Mouse (Mus musculus) urinary bladder, postnatal 4 days (tissue): Measurements from ENCODE around the gene Sdccag8.
A peak's percentile ranks its signal among the peaks of the same experiment; 100 is the strongest.

Experiments used
- DNase-seq, 2 experiments: peaks; one replicate each; pipeline ENCODE4 v3.0.0; 2021 to 2022; ENCODE audit warnings: low spot score in 2 of 2

Sdccag8 gene

DNA sequence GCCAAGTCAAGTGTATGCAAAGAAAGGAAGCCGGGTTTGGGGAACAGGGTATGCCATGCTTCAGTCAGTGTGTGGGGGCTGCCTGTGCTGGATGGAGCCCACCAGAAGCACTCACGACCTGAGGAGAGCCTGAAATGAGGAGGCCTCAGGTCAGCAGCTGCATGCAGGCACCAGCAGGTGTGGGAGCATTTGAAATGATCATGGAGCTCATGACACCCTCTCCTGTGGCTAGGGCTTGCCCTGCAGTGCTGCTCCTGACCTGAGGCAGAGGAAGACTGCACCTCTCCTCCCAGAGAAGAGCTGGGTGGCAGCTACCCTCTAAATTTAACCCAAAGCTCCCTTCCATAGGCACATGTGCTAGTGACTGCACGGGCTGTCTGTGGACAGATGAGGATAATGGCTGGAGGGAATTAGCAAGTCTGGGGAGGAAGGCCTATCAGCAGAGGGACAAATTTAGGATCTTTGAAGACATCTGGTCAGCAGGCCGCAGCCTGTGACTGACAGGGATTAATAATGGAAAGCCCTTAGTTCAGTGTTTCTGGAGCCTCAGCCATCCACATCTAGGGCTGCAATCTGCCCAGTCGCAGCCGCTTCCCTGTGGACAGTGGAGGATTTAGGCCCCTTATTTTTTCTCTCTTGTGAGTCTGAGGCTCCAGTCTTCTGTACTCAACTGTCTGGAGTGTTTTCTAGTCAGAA is 196.3 kb downstream of the Sdccag8 start:
- DNase-seq, result no peak

DNA sequence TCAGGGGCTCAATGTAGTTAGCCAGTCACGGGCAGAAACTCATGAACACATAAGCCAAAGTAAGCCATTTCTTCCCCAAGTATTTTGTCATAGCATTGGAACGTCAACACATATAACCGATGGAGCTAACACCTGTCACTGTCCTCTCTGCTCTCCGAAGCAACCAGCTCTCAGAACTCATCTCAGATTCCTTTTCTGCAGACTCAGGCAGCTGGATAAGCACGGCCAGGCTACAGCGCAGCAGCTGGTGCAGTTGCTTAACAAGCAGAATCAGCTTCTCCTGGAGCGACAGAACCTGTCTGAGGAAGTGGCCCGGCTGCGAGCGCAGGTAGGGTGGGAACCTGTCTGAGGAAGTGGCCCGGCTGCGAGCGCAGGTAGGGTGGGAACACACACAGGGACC is 197.2 kb downstream of the Sdccag8 start:
- DNase-seq, result no peak

DNA sequence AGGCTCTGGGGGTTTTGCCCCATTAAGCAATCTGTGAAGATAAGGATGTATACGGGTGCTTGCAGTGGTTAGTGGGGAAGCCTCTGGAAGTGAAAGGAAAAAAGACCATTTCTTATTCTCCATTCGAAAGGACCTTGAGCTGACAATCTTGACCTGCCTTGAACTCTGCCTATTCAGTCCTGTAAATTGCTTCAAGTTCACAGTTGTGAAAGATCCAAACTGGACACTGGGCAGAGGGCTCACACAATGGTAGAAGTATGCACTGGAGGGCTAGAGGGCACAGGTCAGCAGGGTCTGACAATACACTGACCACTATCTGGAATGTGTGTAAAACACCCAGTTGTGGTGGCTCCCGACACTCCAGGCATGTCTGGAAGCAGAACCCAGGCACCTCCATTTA is 198.3 kb downstream of the Sdccag8 start:
- DNase-seq, result peak in 1 of 2 experiments; percentile 14

- DNase-seq, result peak in 1 of 2 experiments; percentile 34
Observed at GRCm38 (mm10) chr1:177013313-177013712, 198.9 kb downstream of the Sdccag8 start.

GRCm38 (mm10) chr1:177013776-177014175 is 199.3 kb downstream of the Sdccag8 start:
- DNase-seq, result no peak

DNA sequence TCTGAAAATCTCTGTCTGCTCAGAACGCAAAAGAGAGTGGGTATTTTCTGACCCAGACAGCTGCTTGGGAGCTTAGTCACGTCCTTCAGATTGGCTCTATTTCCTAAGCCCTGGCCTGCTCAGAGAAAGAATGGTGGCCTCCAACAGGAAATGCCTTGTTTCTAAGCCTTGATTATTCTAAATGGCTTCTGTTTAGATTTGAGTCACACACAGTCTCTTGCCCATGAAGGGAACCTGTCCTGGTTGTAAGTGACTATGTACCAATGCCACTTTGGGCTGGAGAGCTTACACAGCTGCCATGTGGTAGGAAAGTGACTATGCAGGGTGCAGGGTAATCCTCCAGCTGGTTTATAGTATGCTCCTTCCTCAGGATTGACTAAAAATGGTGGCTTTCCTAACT is 199.9 kb downstream of the Sdccag8 start:
- DNase-seq, result peak in 1 of 2 experiments; percentile 26

DNA sequence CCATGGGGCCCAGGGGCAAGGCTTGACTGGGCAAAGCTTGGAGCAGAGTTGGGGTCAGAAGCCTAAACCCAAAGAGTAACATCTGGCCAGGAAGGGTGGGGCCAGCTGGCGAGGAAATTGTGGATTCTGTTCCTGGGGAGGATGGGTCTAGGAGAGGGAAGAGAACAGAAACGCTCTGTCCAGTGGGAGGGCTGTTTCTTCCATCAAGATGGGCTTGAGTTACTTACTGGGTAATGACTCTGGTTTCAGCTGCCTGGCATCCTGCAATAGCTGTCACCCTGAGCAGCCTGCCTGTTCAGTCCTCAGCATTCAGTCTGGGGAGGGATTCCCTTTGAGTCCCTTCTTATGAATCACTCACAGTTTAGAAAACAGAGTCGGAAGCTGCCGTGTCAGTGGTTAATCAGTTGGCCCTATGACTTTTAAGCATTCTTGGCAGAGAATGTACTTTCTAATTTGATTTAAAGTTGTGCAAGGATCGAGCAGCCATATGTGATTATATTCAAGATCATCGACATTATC is 200.5 kb downstream of the Sdccag8 start:
- peak in 1 of 2 experiments; percentile 55 for DNase-seq

DNA sequence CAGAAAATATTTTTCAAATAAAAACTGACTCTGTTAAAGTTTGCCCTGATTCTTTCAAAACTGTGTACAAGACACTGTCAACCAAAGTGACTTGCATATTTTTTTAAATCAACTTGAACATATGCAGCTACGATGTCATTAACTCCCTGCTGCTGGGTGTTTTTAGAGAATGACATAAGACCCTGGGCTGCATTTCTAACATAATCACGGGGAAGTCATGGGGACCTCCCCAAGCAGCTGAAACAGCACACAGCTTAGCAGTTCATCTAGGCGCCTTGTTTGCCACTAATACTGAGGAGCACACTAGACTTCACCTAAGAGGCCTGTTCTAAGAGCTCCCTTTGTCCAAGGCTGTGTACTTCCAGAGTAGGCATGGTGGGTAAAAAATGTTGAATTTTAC is 201.5 kb downstream of the Sdccag8 start:
- DNase-seq, result no peak

- DNase-seq, result peak in 1 of 2 experiments; percentile 28
Observed at GRCm38 (mm10) chr1:177016729-177017128, 202.3 kb downstream of the Sdccag8 start.

DNA sequence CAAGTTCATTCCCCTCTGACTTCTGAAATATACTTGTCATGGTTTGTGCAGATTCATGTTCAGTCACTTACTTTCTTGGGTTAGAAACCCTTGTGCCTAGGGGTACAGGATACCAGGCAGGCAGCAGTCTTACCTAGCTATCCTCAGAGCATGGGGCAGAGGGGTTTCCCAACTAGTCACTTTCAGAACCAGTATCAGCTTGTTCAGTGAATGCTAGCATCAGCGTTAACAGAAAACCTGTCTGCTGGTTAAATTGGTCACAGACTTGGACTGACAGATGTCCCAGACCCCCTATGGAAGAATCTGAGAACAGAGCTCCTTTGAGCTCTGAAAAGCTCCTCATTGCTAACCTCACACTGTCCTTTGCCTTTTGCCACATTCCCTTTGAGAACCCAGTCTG is 204.3 kb downstream of the Sdccag8 start:
- no peak for DNase-seq

DNA sequence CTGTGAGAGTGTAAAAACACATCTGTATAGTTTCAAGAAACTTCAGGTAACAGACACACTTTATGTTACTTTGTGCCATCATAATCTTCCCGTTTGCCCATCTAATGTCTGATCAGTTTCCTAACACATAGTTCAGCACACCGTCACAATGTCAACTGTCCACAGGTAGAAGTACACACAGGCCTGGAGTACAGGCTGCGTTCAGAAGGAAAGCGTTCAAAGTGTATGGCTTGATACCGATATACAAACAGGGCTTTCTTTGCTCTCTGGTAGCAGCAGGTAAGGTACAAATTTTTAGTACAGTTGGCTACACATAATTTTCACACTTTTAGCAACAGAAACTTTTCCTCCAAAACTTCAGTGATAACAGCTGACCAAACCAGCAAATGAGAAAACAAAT is 205.2 kb downstream of the Sdccag8 start:
- no peak for DNase-seq

DNA sequence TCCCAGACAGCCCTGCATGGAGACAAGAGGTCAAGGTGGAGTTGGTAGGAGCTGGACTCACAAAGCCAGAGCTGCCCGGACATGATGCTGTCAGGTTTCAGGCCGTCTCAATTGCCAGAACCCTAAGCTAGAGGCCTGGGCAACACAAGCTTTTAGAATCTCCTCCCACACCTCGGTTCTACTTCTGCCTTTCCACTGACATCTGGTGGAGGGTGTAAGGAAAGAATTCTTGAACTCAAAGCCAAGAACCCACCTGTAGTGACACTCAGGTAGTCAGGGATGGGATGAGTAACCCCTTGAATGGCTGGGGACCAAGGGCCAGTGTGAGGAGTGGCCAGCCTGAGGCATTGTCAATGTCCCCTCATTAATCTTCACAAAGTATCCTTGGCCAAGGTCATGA is 208.3 kb downstream of the Sdccag8 start:
- DNase-seq, result no peak

- DNase-seq, result no peak
Observed at GRCm38 (mm10) chr1:177027706-177028105, 213.2 kb downstream of the Sdccag8 start.

GRCm38 (mm10) chr1:177029032-177029431 is 214.6 kb downstream of the Sdccag8 start:
- no peak for DNase-seq

GRCm38 (mm10) chr1:177030669-177031068 is 216.2 kb downstream of the Sdccag8 start:
- no peak for DNase-seq

GRCm38 (mm10) chr1:177031196-177031595 is 216.7 kb downstream of the Sdccag8 start:
- no peak for DNase-seq

GRCm38 (mm10) chr1:177032233-177032632 is 217.8 kb downstream of the Sdccag8 start:
- no peak for DNase-seq

DNA sequence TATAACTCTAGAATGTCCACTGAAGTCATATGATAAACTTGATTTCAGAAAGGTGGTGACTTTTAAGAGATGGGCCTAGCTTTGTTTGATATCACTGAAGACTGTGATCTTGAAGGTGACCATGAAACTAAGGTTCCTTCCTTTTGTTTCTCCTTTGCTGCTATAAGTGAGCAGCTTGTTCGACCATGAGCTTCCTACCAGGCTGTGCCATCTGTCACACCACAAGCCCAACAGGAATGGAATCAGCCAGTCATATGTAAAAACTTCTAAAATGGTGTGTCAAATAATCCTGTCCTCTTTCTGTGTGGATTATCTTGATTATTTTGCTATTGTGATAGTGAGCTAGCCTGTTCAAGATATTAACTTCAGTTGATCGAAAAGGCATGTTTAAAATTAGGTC is 221.0 kb downstream of the Sdccag8 start:
- DNase-seq, result no peak

DNA sequence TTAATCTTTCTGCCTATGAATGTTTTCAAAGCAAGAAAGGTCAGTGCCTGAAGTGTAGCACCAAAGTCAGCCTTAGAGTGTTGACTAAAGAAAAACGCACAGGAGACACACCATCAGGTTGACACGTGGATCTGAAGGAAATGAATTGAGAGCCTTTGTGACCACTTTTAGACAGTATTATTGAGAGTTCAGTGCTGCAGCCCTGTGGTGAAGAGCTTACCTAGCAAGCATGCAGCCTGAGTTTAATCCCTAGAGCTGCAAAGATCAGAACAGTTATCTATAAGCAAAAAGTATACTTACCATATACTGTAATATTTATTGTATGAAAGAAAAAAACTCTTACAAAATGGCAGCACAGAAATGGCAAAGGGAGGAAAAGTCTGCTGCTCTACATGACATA is 223.9 kb downstream of the Sdccag8 start:
- no peak for DNase-seq

- no peak for DNase-seq
Observed at GRCm38 (mm10) chr1:177039093-177039674, 224.7 kb downstream of the Sdccag8 start.

DNA sequence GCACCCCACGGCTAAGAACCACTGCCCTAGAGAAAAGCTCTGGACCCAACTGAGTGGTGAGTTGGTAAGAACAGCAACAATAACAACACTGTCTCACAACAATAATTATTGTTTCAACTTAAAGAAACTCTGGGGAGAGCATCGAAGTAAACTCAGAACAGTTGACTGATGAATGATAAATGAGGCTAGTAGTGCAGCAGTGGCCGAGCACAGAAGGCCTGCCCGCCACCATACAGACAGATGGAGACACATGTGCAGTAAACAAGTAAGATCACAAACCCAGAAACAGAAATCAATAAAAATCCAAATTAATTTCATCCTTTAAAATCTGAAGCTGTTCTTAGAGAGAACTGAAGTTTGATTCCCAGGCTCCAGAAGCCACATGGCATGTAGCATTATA is 225.6 kb downstream of the Sdccag8 start:
- no peak for DNase-seq

- no peak for DNase-seq
Observed at GRCm38 (mm10) chr1:177045885-177046284, 231.4 kb downstream of the Sdccag8 start.

DNA sequence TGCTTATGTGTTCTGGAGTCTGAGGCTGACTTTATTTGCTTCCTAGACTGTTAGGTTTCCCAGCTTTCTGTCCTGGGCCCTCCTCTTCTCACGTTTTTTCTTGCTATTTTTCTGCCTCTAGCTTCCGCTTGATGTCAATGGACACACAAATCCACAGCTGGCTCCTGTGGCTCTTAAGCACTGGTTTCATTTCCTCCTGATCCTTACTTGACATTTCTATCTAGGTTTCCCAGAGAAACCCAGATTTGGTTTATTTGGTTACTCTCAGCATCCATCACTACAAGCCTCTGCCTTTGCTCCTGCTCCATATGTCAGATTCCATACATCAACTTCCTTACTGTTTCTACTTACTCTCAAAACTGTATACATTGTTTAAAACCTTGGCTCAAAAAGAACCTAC is 232.5 kb downstream of the Sdccag8 start:
- no peak for DNase-seq
